Mouse (Mus musculus): ENCODE measurements around the gene Atp6v0b. TPM values are rescaled to one million over a fixed set of nuclear protein-coding genes. Genes with fewer than 3 reads are reported as not detected.

The Atp6v0b gene
- total and polyA plus RNA-seq, 2 experiments from 2014 or later = 625 to 667 TPM

GRCm38 (mm10) chr4:117867823-117868222, 19.3 kb downstream of the Atp6v0b start:
- Histone ChIP-seq H3K27ac (ENCODE audit: low read depth, low read length) (no peak overlapping the region), H3K27me3 (ENCODE audit: insufficient read depth, low read length) (no peaks in the 10 kb centered on the region), H3K36me3 (ENCODE audit: insufficient read depth, low read length) (peaks cover 3% of the 10 kb centered on the region; the same call in 1 of the 2 replicates), H3K4me1 (ENCODE audit: insufficient read depth, low read length) (0 out of 2 replicates have a peak, but pooled peaks cover 3% of the 10 kb centered on the region), H3K9me3 (ENCODE audit: low read length) (no peaks in the 10 kb centered on the region), H3K4me3 (ENCODE audit: low read depth, low read length) (no peak overlapping the region), H3K9ac (replicated peaks; ENCODE audit: low read length, poor library complexity, severe bottlenecking) (no peak overlapping the region), H3K4me2 (ENCODE audit: low read depth, low read length, poor library complexity, severe bottlenecking) (no peak overlapping the region)
- WGBS = 18% methylated on average over 24 of the region's 24 CpGs
- ATAC-seq (ENCODE audit: low FRiP score) = 0 out of 2 replicates have a peak, but pooled peaks have one; percentile 21
- DNase-seq (ENCODE audit: low spot score) = peak; percentile 57
- peak; percentile 79 for TF ChIP-seq CTCF (IDR thresholded peaks at IDR 0.05)

GRCm38 (mm10) chr4:117867000-117867399, 20.1 kb downstream of the Atp6v0b start:
- DNase-seq (ENCODE audit: low spot score) = no peak
- peaks cover 3% of the 10 kb centered on the region; the same call in 1 of the 2 replicates for H3K36me3 ChIP-seq (ENCODE audit: insufficient read depth, low read length)
- no peak overlapping the region for H3K9ac ChIP-seq (replicated peaks; ENCODE audit: low read length, poor library complexity, severe bottlenecking)
- 0 out of 2 replicates have a peak, but pooled peaks cover 3% of the 10 kb centered on the region for H3K4me1 ChIP-seq (ENCODE audit: insufficient read depth, low read length)
- ATAC-seq (ENCODE audit: low FRiP score) = no peak
- TF ChIP-seq CTCF (IDR thresholded peaks at IDR 0.05) = no peak
- no peaks in the 10 kb centered on the region for H3K9me3 ChIP-seq (ENCODE audit: low read length)
- H3K27ac ChIP-seq (ENCODE audit: low read depth, low read length) = no peak overlapping the region
- H3K4me2 ChIP-seq (ENCODE audit: low read depth, low read length, poor library complexity, severe bottlenecking) = no peak overlapping the region
- H3K4me3 ChIP-seq (ENCODE audit: low read depth, low read length) = no peak overlapping the region
- WGBS = 76% methylated on average over 6 of the region's 6 CpGs
- H3K27me3 ChIP-seq (ENCODE audit: insufficient read depth, low read length) = no peaks in the 10 kb centered on the region

- Histone ChIP-seq H3K4me3 (ENCODE audit: low read depth, low read length) (no peak overlapping the region), H3K36me3 (ENCODE audit: insufficient read depth, low read length) (0 out of 2 replicates have a peak, but pooled peaks cover 3% of the 10 kb centered on the region), H3K9ac (replicated peaks; ENCODE audit: low read length, poor library complexity, severe bottlenecking) (no peak overlapping the region), H3K4me2 (ENCODE audit: low read depth, low read length, poor library complexity, severe bottlenecking) (no peak overlapping the region), H3K27ac (ENCODE audit: low read depth, low read length) (no peak overlapping the region), H3K27me3 (ENCODE audit: insufficient read depth, low read length) (no peaks in the 10 kb centered on the region), H3K9me3 (ENCODE audit: low read length) (no peaks in the 10 kb centered on the region), H3K4me1 (ENCODE audit: insufficient read depth, low read length) (0 out of 2 replicates have a peak, but pooled peaks cover 3% of the 10 kb centered on the region)
- TF ChIP-seq CTCF (IDR thresholded peaks at IDR 0.05) = no peak
- 55% methylated on average over 9 of the region's 9 CpGs for WGBS
- DNase-seq (ENCODE audit: low spot score) = peak; percentile 71
- no peak for ATAC-seq (ENCODE audit: low FRiP score)
Measured at GRCm38 (mm10) chr4:117866083-117866482, 21.1 kb downstream of the Atp6v0b start.

GRCm38 (mm10) chr4:117862823-117863222, 24.3 kb downstream of the Atp6v0b start:
- 0 out of 2 replicates have a peak, but pooled peaks cover 3% of the 10 kb centered on the region for H3K4me1 ChIP-seq (ENCODE audit: insufficient read depth, low read length)
- peaks cover 8% of the 10 kb centered on the region; the same call in 1 of the 2 replicates for H3K36me3 ChIP-seq (ENCODE audit: insufficient read depth, low read length)
- no peaks in the 10 kb centered on the region for H3K27me3 ChIP-seq (ENCODE audit: insufficient read depth, low read length)
- no peak overlapping the region for H3K4me3 ChIP-seq (ENCODE audit: low read depth, low read length)
- no peak overlapping the region for H3K27ac ChIP-seq (ENCODE audit: low read depth, low read length)
- no peak overlapping the region for H3K4me2 ChIP-seq (ENCODE audit: low read depth, low read length, poor library complexity, severe bottlenecking)
- H3K9ac ChIP-seq (replicated peaks; ENCODE audit: low read length, poor library complexity, severe bottlenecking) = no peak overlapping the region
- no peaks in the 10 kb centered on the region for H3K9me3 ChIP-seq (ENCODE audit: low read length)
- 36% methylated on average over 4 of the region's 4 CpGs for WGBS
- ATAC-seq (ENCODE audit: low FRiP score) = peak; percentile 83
- no peak for TF ChIP-seq CTCF (IDR thresholded peaks at IDR 0.05)
- DNase-seq (ENCODE audit: low spot score) = peak; percentile 68

GRCm38 (mm10) chr4:117860570-117860969, 26.6 kb downstream of the Atp6v0b start:
- DNase-seq (ENCODE audit: low spot score) (no peak), ATAC-seq (ENCODE audit: low FRiP score) (no peak)
- H3K27ac ChIP-seq (ENCODE audit: low read depth, low read length) = no peak overlapping the region
- no peak for TF ChIP-seq CTCF (IDR thresholded peaks at IDR 0.05)
- peaks cover 20% of the 10 kb centered on the region for H3K36me3 ChIP-seq (ENCODE audit: insufficient read depth, low read length)
- H3K9me3 ChIP-seq (ENCODE audit: low read length) = no peaks in the 10 kb centered on the region
- H3K27me3 ChIP-seq (ENCODE audit: insufficient read depth, low read length) = no peaks in the 10 kb centered on the region
- H3K9ac ChIP-seq (replicated peaks; ENCODE audit: low read length, poor library complexity, severe bottlenecking) = no peak overlapping the region
- H3K4me2 ChIP-seq (ENCODE audit: low read depth, low read length, poor library complexity, severe bottlenecking) = no peak overlapping the region
- WGBS = 80% methylated on average over 9 of the region's 9 CpGs
- H3K4me1 ChIP-seq (ENCODE audit: insufficient read depth, low read length) = no peaks in the 10 kb centered on the region
- H3K4me3 ChIP-seq (ENCODE audit: low read depth, low read length) = no peak overlapping the region

GRCm38 (mm10) chr4:117858794-117859193, 28.3 kb downstream of the Atp6v0b start:
- H3K4me2 ChIP-seq (ENCODE audit: low read depth, low read length, poor library complexity, severe bottlenecking) = no peak overlapping the region
- ATAC-seq (ENCODE audit: low FRiP score) = 0 out of 2 replicates have a peak, but pooled peaks have one; percentile 14
- peak; percentile 67 for TF ChIP-seq CTCF (IDR thresholded peaks at IDR 0.05)
- peak; percentile 62 for DNase-seq (ENCODE audit: low spot score)
- H3K27ac ChIP-seq (ENCODE audit: low read depth, low read length) = 0 out of 2 replicates have a peak overlapping the region, but pooled peaks have one; percentile 26
- no peaks in the 10 kb centered on the region; the same call in 1 of the 2 replicates for H3K4me1 ChIP-seq (ENCODE audit: insufficient read depth, low read length)
- H3K4me3 ChIP-seq (ENCODE audit: low read depth, low read length) = no peak overlapping the region
- no peaks in the 10 kb centered on the region for H3K27me3 ChIP-seq (ENCODE audit: insufficient read depth, low read length)
- no peaks in the 10 kb centered on the region for H3K9me3 ChIP-seq (ENCODE audit: low read length)
- H3K36me3 ChIP-seq (ENCODE audit: insufficient read depth, low read length) = peaks cover 18% of the 10 kb centered on the region
- H3K9ac ChIP-seq (replicated peaks; ENCODE audit: low read length, poor library complexity, severe bottlenecking) = no peak overlapping the region
- WGBS = 56% methylated on average over 3 of the region's 3 CpGs

Measured in midbrain, postnatal 0 days (tissue).